Mouse (Mus musculus): ENCODE data around the gene Ccdc184. TPM values are rescaled to one million over a fixed set of nuclear protein-coding genes. Genes with fewer than 3 reads are reported as not detected.

The Ccdc184 gene
- 10 to 100 TPM; 16.5 to 18.5 (median 18.2) TPM for total RNA-seq (2022)

- no peak for DNase-seq (ENCODE audit: low spot score in 2 of 2)
These were observed at the start of gene Ccdc184 for GRCm38 (mm10) chr15:98166963-98167644. TSS of gene Ccdc184 (plus strand) at chr15:98167158.

GRCm38 (mm10) chr15:98119363-98119762, 47.6 kb upstream of the Ccdc184 start:
- DNase-seq (ENCODE audit: low spot score in 2 of 2) = no peak

- no peak for DNase-seq (ENCODE audit: low spot score in 2 of 2)
These were observed 46.1 kb upstream of the Ccdc184 start for GRCm38 (mm10) chr15:98120831-98121230.

GRCm38 (mm10) chr15:98131001-98131400, 36.0 kb upstream of the Ccdc184 start:
- no peak for DNase-seq (ENCODE audit: low spot score in 2 of 2)

GRCm38 (mm10) chr15:98131451-98131850, 35.5 kb upstream of the Ccdc184 start:
- no peak for DNase-seq (ENCODE audit: low spot score in 2 of 2)

GRCm38 (mm10) chr15:98131942-98132655, 34.9 kb upstream of the Ccdc184 start:
- no peak for DNase-seq (ENCODE audit: low spot score in 2 of 2)

GRCm38 (mm10) chr15:98133471-98133870, 33.5 kb upstream of the Ccdc184 start:
- no peak for DNase-seq (ENCODE audit: low spot score in 2 of 2)

- no peak for DNase-seq (ENCODE audit: low spot score in 2 of 2)
These were observed 32.9 kb upstream of the Ccdc184 start for GRCm38 (mm10) chr15:98134034-98134433.

- DNase-seq (ENCODE audit: low spot score in 2 of 2) = no peak
These were observed 32.3 kb upstream of the Ccdc184 start for GRCm38 (mm10) chr15:98134666-98135065.

- DNase-seq (ENCODE audit: low spot score in 2 of 2) = no peak
These were observed 31.3 kb upstream of the Ccdc184 start for GRCm38 (mm10) chr15:98135671-98136070.

GRCm38 (mm10) chr15:98136871-98137270, 30.1 kb upstream of the Ccdc184 start:
- no peak for DNase-seq (ENCODE audit: low spot score in 2 of 2)

GRCm38 (mm10) chr15:98139763-98140162, 27.2 kb upstream of the Ccdc184 start:
- no peak for DNase-seq (ENCODE audit: low spot score in 2 of 2)

GRCm38 (mm10) chr15:98140809-98141208, 26.1 kb upstream of the Ccdc184 start:
- no peak for DNase-seq (ENCODE audit: low spot score in 2 of 2)

GRCm38 (mm10) chr15:98142515-98142914, 24.4 kb upstream of the Ccdc184 start:
- DNase-seq (ENCODE audit: low spot score in 2 of 2) = no peak

GRCm38 (mm10) chr15:98144861-98145507, 22.0 kb upstream of the Ccdc184 start:
- DNase-seq (ENCODE audit: low spot score in 2 of 2) = no peak

GRCm38 (mm10) chr15:98145559-98146181, 21.3 kb upstream of the Ccdc184 start:
- peak; percentile 84 to 94 for DNase-seq (ENCODE audit: low spot score in 2 of 2)

GRCm38 (mm10) chr15:98148356-98148755, 18.6 kb upstream of the Ccdc184 start:
- DNase-seq (ENCODE audit: low spot score in 2 of 2) = no peak

GRCm38 (mm10) chr15:98149166-98149602, 17.8 kb upstream of the Ccdc184 start:
- no peak for DNase-seq (ENCODE audit: low spot score in 2 of 2)

GRCm38 (mm10) chr15:98152916-98153315, 14.0 kb upstream of the Ccdc184 start:
- no peak for DNase-seq (ENCODE audit: low spot score in 2 of 2)

- DNase-seq (ENCODE audit: low spot score in 2 of 2) = no peak
These were observed 13.3 kb upstream of the Ccdc184 start for GRCm38 (mm10) chr15:98153625-98154024.

GRCm38 (mm10) chr15:98154146-98154545, 12.8 kb upstream of the Ccdc184 start:
- DNase-seq (ENCODE audit: low spot score in 2 of 2) = no peak

- DNase-seq (ENCODE audit: low spot score in 2 of 2) = no peak
These were observed 12.3 kb upstream of the Ccdc184 start for GRCm38 (mm10) chr15:98154631-98155030.

All from left cerebral cortex, adult 8-10 months (tissue).